Mouse (Mus musculus): ENCODE data around the gene Hoxa2. TPM values are rescaled to one million over a fixed set of nuclear protein-coding genes. Genes with fewer than 3 reads are reported as not detected.
A peak's percentile ranks its signal among the peaks of the same experiment; 100 is the strongest.

Gene Hoxa2
- polyA plus RNA-seq, 1 experiment from 2014 or later = 14.4 TPM

- Histone ChIP-seq H3K4me1 (ENCODE audit: insufficient read depth) (peaks cover 3% of the 10 kb centered on the region), H3K27me3 (ENCODE audit: insufficient read depth, low read length) (peaks cover 31% of the 10 kb centered on the region), H3K4me2 (peak overlapping the region; percentile 79), H3K36me3 (ENCODE audit: insufficient read depth) (0 out of 2 replicates have a peak, but pooled peaks cover 2% of the 10 kb centered on the region), H3K9me3 (ENCODE audit: low read depth, low read length) (no peaks in the 10 kb centered on the region), H3K27ac (ENCODE audit: low read depth) (peak overlapping the region; percentile 98), H3K9ac (peak overlapping the region; percentile 98), H3K4me3 (ENCODE audit: low read depth, low read length) (peak overlapping the region; percentile 63)
- peak; percentile 81 for DNase-seq
- TF ChIP-seq CTCF (IDR thresholded peaks at IDR 0.05; ENCODE audit: low read depth) = no peak
- WGBS = under 1% methylated on average over 24 of the region's 35 CpGs
- ATAC-seq (ENCODE audit: insufficient read depth) = peak; percentile 47
Observed at GRCm38 (mm10) chr6:52175864-52176263, 11.2 kb upstream of the Hoxa2 start.

GRCm38 (mm10) chr6:52174968-52175751 is 10.5 kb upstream of the Hoxa2 start:
- peaks cover 8% of the 10 kb centered on the region for H3K4me1 ChIP-seq (ENCODE audit: insufficient read depth)

GRCm38 (mm10) chr6:52173648-52174047 is 9.0 kb upstream of the Hoxa2 start:
- H3K9ac ChIP-seq = peak overlapping the region; percentile 98
- H3K36me3 ChIP-seq (ENCODE audit: insufficient read depth) = peaks cover 10% of the 10 kb centered on the region
- no peak for TF ChIP-seq CTCF (IDR thresholded peaks at IDR 0.05; ENCODE audit: low read depth)
- H3K27me3 ChIP-seq (ENCODE audit: insufficient read depth, low read length) = peaks cover 45% of the 10 kb centered on the region
- H3K4me3 ChIP-seq (ENCODE audit: low read depth, low read length) = peak overlapping the region; percentile 63
- DNase-seq (peak; percentile 71), ATAC-seq (ENCODE audit: insufficient read depth) (no peak)
- H3K4me1 ChIP-seq (ENCODE audit: insufficient read depth) = peaks cover 14% of the 10 kb centered on the region
- H3K9me3 ChIP-seq (ENCODE audit: low read depth, low read length) = no peaks in the 10 kb centered on the region
- peak overlapping the region; percentile 79 for H3K4me2 ChIP-seq
- H3K27ac ChIP-seq (ENCODE audit: low read depth) = peak overlapping the region; percentile 98
- WGBS = 1% methylated on average over 4 of the region's 4 CpGs

More at GRCm38 (mm10) chr6:52174968-52175751, 10.5 kb upstream of the Hoxa2 start:
- peaks cover 38% of the 10 kb centered on the region for H3K27me3 ChIP-seq (ENCODE audit: insufficient read depth, low read length)
- peaks cover 8% of the 10 kb centered on the region for H3K36me3 ChIP-seq (ENCODE audit: insufficient read depth)
- H3K4me2 ChIP-seq = peak overlapping the region; percentile 79
- H3K9me3 ChIP-seq (ENCODE audit: low read depth, low read length) = no peaks in the 10 kb centered on the region
- H3K4me3 ChIP-seq (ENCODE audit: low read depth, low read length) = peak overlapping the region; percentile 63
- TF ChIP-seq CTCF (IDR thresholded peaks at IDR 0.05; ENCODE audit: low read depth) = no peak
- peak overlapping the region; percentile 98 for H3K9ac ChIP-seq
- peak; percentile 62 for ATAC-seq (ENCODE audit: insufficient read depth)
- peak; percentile 91 for DNase-seq
- peak overlapping the region; percentile 98 for H3K27ac ChIP-seq (ENCODE audit: low read depth)
- WGBS = 2% methylated on average over 41 of the region's 41 CpGs

GRCm38 (mm10) chr6:52172501-52172900 is 7.9 kb upstream of the Hoxa2 start:
- DNase-seq (peak; percentile 98), ATAC-seq (ENCODE audit: insufficient read depth) (peak; percentile 65)
- Histone ChIP-seq H3K4me3 (ENCODE audit: low read depth, low read length) (peak overlapping the region; percentile 63), H3K27ac (ENCODE audit: low read depth) (peak overlapping the region; percentile 98), H3K27me3 (ENCODE audit: insufficient read depth, low read length) (peaks cover 48% of the 10 kb centered on the region), H3K9ac (peak overlapping the region; percentile 98), H3K4me1 (ENCODE audit: insufficient read depth) (peaks cover 14% of the 10 kb centered on the region), H3K36me3 (ENCODE audit: insufficient read depth) (peaks cover 10% of the 10 kb centered on the region), H3K4me2 (peak overlapping the region; percentile 79), H3K9me3 (ENCODE audit: low read depth, low read length) (no peaks in the 10 kb centered on the region)
- under 1% methylated on average over 35 of the region's 35 CpGs for WGBS
- no peak for TF ChIP-seq CTCF (IDR thresholded peaks at IDR 0.05; ENCODE audit: low read depth)

GRCm38 (mm10) chr6:52171938-52172337 is 7.3 kb upstream of the Hoxa2 start:
- no peaks in the 10 kb centered on the region for H3K9me3 ChIP-seq (ENCODE audit: low read depth, low read length)
- peaks cover 14% of the 10 kb centered on the region for H3K4me1 ChIP-seq (ENCODE audit: insufficient read depth)
- peak overlapping the region; percentile 98 for H3K27ac ChIP-seq (ENCODE audit: low read depth)
- H3K36me3 ChIP-seq (ENCODE audit: insufficient read depth) = peaks cover 10% of the 10 kb centered on the region
- DNase-seq = peak; percentile 56
- no peak for ATAC-seq (ENCODE audit: insufficient read depth)
- H3K4me3 ChIP-seq (ENCODE audit: low read depth, low read length) = peak overlapping the region; percentile 63
- WGBS = 10% methylated on average over 7 of the region's 7 CpGs
- no peak for TF ChIP-seq CTCF (IDR thresholded peaks at IDR 0.05; ENCODE audit: low read depth)
- H3K27me3 ChIP-seq (ENCODE audit: insufficient read depth, low read length) = peaks cover 49% of the 10 kb centered on the region
- H3K9ac ChIP-seq = peak overlapping the region; percentile 91
- H3K4me2 ChIP-seq = peak overlapping the region; percentile 79

- DNase-seq (peak; percentile 83), ATAC-seq (ENCODE audit: insufficient read depth) (no peak)
- Histone ChIP-seq H3K4me2 (peak overlapping the region; percentile 79), H3K36me3 (ENCODE audit: insufficient read depth) (peaks cover 10% of the 10 kb centered on the region), H3K4me1 (ENCODE audit: insufficient read depth) (peaks cover 17% of the 10 kb centered on the region), H3K4me3 (ENCODE audit: low read depth, low read length) (0 out of 2 replicates have a peak overlapping the region, but pooled peaks have one; percentile 10), H3K27me3 (ENCODE audit: insufficient read depth, low read length) (peaks cover 51% of the 10 kb centered on the region), H3K27ac (ENCODE audit: low read depth) (peak overlapping the region; percentile 98), H3K9me3 (ENCODE audit: low read depth, low read length) (no peaks in the 10 kb centered on the region), H3K9ac (peak overlapping the region; percentile 91)
- no peak for TF ChIP-seq CTCF (IDR thresholded peaks at IDR 0.05; ENCODE audit: low read depth)
- WGBS = 9% methylated on average over 4 of the region's 4 CpGs
Observed at GRCm38 (mm10) chr6:52171331-52171730, 6.7 kb upstream of the Hoxa2 start.

DNA sequence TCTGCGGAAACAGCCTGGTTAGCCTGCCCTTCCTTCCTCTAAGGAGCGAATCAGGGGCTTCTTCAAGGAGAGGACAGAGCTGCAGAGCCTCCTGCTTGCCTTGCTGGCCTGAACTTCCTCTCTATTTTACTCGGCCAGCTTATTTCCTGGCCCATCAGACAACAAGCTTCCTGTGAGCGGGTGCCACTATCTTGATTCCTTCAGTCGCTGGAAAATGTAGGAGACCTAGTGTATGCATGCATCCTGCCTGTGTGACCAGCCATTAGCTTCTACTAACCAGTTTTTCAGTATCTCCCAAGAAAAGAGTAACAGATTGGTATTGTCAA is 6.2 kb upstream of the Hoxa2 start:
- TF ChIP-seq CTCF (IDR thresholded peaks at IDR 0.05; ENCODE audit: low read depth) = no peak
- peaks cover 17% of the 10 kb centered on the region for H3K4me1 ChIP-seq (ENCODE audit: insufficient read depth)
- DNase-seq = peak; percentile 74
- peak overlapping the region; percentile 33 for H3K4me3 ChIP-seq (ENCODE audit: low read depth, low read length)
- H3K36me3 ChIP-seq (ENCODE audit: insufficient read depth) = peaks cover 10% of the 10 kb centered on the region
- no peak for ATAC-seq (ENCODE audit: insufficient read depth)
- peak overlapping the region; percentile 98 for H3K27ac ChIP-seq (ENCODE audit: low read depth)
- H3K27me3 ChIP-seq (ENCODE audit: insufficient read depth, low read length) = peaks cover 51% of the 10 kb centered on the region
- H3K9ac ChIP-seq = peak overlapping the region; percentile 91
- H3K9me3 ChIP-seq (ENCODE audit: low read depth, low read length) = no peaks in the 10 kb centered on the region
- peak overlapping the region; percentile 79 for H3K4me2 ChIP-seq
- WGBS = 17% methylated on average over 5 of the region's 5 CpGs
